Mouse (Mus musculus) liver, embryonic 18 days (tissue): ENCODE data around the gene Sema3b. TPM values are rescaled to one million over a fixed set of nuclear protein-coding genes. Genes with fewer than 3 reads are reported as not detected.

Experiments
- polyA plus RNA-seq: library from polyadenylated mRNA; depleted of rRNA; stranded (reverse); fragments of >200 nt; gene quantifications from 2 replicates; pipeline ENCODE4 v1.2.3, GENCODE M21; 2012; rRNA removed

Sema3b gene
- 0.89 and 2.0 TPM in 2 replicates for polyA plus RNA-seq

DNA sequence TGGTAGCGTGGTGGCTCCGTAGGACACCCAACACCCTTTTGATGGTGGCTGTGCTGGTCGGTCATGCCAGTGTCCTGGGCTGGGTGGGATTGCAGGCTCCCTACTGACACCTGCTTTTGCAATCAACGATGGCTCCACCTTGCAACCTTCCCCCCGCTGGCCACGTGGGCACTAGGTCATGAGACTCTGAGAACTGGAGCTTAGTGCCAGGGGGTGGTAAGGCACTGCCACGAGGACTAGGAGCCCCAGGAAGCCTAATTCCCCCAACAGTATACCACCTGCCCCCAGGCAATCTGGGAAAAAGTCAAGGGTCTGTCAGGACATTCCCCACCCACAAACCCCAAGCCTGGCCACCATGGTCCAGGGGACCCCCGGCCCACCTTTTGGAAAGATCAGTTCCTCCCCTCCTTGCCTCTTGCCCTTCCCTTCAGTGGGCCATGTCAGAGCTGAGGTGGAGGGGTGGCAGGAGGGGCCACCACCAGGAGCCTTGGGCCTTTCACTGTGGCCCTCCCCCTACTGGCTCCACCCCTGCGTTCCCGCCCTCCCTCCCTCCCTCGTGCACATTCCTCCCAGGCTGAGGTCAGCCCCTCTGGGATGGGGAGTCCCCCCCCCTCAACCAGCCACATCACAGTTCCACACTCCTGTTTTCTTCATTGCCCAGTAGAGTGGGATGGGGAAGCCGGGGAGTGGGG, at the start of gene Sema3b:
Gene Sema3b, minus strand, starts transcription at position 489 of the 692 bp plus-strand sequence.

GRCm38 (mm10) chr9:107635279-107636028, 26.4 kb upstream of the Sema3b start, which contains the start of gene Gnai2:
Gene Gnai2, minus strand, starts transcription at chr9:107635367.

DNA sequence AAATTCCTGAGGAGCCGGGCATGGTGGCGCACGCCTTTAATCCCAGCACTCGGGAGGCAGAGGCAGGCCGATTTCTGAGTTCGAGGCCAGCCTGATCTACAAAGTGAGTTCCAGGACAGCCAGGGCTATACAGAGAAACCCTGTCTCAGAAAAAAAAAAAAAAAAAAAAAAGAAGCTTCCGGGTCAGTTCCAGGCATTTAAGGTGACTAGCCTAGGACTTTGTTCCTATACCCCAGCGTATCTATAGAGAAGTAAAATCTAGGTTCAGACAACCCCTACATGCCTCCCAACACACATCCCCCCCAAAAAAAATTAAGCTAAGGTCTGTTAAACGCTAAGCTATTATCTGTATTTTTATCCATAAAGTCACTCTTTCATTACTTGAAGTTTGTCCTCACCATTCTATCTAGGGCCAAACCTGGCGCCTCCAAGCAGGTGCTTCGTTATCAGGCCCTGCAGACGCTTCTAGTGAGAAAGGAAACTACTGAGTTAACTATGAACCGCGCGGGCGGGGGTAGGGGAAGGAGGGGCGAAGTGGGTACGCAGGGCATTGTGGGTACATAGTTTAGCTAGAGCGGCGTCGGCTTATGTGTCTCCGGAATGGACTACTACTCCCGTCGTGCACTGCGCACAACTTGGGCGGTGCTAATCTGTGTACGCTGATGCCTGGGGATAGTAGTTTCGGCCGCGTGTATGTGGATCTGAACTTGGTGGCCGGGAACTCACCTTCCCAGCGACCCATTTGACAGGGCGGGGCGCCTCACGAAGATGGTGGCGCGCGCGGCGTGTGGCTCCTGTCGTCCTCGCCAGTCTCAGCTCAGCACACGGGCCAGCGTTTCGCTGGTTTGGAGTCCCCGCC, 21.8 kb downstream of the Sema3b start, which contains the start of gene Ifrd2:
Gene Ifrd2, plus strand, starts transcription at position 669 of the 859 bp plus-strand sequence.

GRCm38 (mm10) chr9:107580501-107581317, 28.3 kb downstream of the Sema3b start, which contains the start of gene Hyal3:
Gene Hyal3, plus strand, starts transcription at chr9:107580818.

GRCm38 (mm10) chr9:107578587-107578986, 30.4 kb downstream of the Sema3b start, which contains the start of gene Naa80:
Gene Naa80, plus strand, starts transcription at chr9:107578887.

GRCm38 (mm10) chr9:107576357-107577107, 32.5 kb downstream of the Sema3b start, which contains the start of gene Hyal1:
Gene Hyal1, plus strand, starts transcription at chr9:107576927.

DNA sequence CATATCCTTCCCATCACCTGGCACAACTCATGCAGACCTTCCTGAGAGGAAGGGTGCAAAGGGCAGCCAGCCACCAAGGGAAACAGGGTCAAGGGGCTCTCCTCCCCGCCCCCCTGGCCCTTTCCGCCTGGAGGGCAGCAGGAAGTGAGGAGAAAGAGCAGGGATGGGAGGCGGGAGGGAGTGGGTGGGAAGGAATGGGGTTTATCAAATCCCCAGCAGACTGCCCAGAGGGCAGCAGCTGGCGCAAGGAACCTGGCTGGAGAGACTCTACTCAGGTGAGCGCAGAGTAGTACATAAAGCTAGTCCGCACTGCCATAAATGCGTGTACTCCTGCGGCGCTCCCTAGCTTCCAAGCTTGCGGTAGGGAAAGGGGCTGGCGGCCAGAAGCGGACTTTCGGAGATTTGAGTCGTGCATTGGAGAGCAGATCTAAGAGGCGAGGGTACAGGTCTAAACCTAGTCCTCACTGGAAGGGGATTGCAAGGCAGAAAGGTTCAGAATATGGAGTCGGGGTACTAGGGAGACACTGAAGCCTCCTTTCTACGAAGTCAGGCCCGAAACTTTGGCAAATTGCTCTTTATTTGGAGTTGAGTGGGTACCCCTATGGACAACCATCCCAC, 41.2 kb downstream of the Sema3b start, which contains the start of gene Hyal2:
Gene Hyal2, plus strand, starts transcription at position 244 of the 618 bp plus-strand sequence.

DNA sequence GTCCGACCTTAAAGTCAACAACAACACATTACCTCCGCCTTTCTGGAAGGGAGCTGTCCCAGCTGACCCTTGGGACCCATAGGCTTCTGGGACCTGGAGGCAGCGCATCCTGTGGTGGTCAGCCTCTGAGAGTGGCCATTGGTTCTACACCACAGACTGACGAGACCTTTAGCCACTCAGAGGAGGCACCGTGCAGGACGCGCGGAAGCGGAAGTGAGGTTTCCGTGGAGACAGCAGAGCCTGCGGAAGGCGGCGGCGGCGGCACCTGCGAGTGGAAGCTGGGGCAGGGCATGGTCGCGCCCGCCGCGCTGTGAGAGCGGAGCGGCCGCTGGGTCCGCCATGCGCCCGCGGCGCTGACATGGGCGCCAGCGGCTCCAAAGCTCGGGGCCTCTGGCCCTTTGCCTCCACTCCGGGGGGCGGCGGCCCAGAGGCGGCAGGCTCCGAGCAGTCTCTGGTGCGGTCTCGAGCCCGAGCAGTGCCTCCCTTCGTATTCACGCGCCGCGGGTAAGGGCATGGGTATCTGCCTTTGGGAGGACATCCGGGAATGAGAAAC, 45.9 kb downstream of the Sema3b start, which contains the start of gene Tusc2:
Gene Tusc2, plus strand, starts transcription at position 227 of the 553 bp plus-strand sequence.

DNA sequence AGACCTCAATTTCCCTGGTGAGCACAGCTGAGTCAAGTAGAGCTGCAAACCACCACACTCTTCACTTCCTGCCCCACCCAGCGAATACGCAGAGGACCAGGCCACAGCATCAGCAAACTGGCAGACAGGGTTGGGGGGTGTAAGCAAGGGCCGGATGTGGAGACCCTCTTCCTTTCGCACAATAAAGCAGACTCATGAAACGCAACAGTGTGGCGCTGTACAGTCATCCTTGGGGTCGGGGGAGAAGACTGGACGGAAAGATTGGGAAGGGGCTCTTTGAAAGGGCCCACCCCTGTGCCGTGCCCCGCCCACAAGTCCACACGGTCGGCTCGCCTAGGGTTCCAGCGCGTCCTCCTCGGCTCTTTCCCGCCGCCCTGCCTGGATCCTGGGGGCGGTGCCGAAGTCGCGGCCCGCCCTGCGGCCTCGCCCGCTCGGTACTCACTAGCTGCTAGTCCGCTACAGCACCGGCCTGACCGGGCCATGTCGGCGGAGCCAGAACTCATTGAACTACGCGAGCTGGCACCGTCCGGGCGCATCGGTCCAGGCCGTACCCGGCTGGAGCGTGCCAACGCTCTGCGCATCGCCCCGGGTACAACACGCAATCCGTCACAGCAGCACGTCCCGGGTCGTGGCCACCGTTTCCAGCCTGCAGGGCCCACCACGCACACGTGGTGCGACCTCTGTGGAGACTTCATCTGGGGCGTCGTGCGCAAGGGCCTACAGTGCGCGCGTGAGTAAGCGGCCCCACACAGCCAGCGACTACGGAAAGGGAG, 57.7 kb downstream of the Sema3b start, which contains the start of gene Rassf1:
Gene Rassf1, plus strand, starts transcription at position 439 of the 773 bp plus-strand sequence.

Other genes with a start within 250 kb of the Sema3b start
- 0.03 and 0.04 TPM in 2 replicates for gene Cacna2d2, start 209.6 kb downstream of the Sema3b start, polyA plus RNA-seq
- 10.7 and 10.8 TPM in 2 replicates for gene Tmem115, start 75.3 kb downstream of the Sema3b start, polyA plus RNA-seq
- 12.1 and 12.2 TPM in 2 replicates for gene Cyb561d2, start 67.0 kb downstream of the Sema3b start, polyA plus RNA-seq
- gene Nprl2, start 67.0 kb downstream of the Sema3b start, polyA plus RNA-seq = 12.5 and 13.9 TPM in 2 replicates
- 2.0 and 4.2 TPM in 2 replicates for gene Zmynd10, start 61.9 kb downstream of the Sema3b start, polyA plus RNA-seq
- gene Rassf1, start 57.7 kb downstream of the Sema3b start, polyA plus RNA-seq = 16.5 and 18.0 TPM in 2 replicates
- gene Tusc2, start 46.0 kb downstream of the Sema3b start, polyA plus RNA-seq = 18.8 and 19.4 TPM in 2 replicates
- 37.6 and 38.7 TPM in 2 replicates for gene Hyal2, start 41.3 kb downstream of the Sema3b start, polyA plus RNA-seq
- gene Hyal1, start 32.3 kb downstream of the Sema3b start, polyA plus RNA-seq = 2.0 and 2.7 TPM in 2 replicates
- 14.5 and 16.0 TPM in 2 replicates for gene Naa80, start 30.3 kb downstream of the Sema3b start, polyA plus RNA-seq
- 0.55 and 0.59 TPM in 2 replicates for gene Hyal3, start 28.4 kb downstream of the Sema3b start, polyA plus RNA-seq
- gene Ifrd2, start 21.6 kb downstream of the Sema3b start, polyA plus RNA-seq = 80.9 and 85.5 TPM in 2 replicates
- gene Gnai2, start 26.1 kb upstream of the Sema3b start, polyA plus RNA-seq = 135 and 153 TPM in 2 replicates
- gene Slc38a3, start 60.3 kb upstream of the Sema3b start, polyA plus RNA-seq = 291 and 302 TPM in 2 replicates
- gene Gnat1, start 70.5 kb upstream of the Sema3b start, polyA plus RNA-seq = 0.65 and 0.76 TPM in 2 replicates
- 3.5 and 4.9 TPM in 2 replicates for gene Sema3f, start 101.2 kb upstream of the Sema3b start, polyA plus RNA-seq
- 33.4 and 38.1 TPM in 2 replicates for gene Rbm5, start 161.8 kb upstream of the Sema3b start, polyA plus RNA-seq